In the genomic region with DNA sequence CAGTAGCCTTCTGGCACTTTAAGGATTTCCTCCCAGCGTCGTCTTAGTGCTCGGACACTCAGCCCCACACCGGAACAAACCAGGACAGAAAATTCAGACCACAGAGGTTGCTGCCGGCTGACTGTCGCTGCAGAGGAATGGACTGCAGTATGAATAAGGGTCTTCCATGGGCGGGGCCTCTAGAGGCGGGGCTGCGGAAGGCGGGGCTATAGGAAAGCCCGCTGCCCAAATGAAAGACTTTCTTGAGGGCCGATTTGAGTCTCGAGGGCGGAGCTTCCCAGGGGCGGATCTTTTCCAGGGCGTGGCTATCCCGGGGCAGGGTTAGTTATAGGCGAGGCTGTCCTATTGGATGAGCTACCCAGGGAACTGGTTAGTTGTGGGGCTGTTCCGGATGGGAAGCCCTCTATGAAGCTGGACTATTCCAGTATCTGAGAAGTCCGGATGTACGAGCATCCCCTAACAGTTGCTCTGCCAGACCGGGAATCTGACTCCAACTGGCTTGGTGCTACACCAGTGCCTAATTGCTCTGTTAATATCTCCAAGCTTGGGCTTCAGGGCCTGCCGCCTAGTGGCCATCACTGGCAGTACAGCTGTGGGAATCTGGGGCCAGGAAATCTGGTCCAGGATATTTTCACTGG, we compare ENCODE assay signal across 8 mouse cellular contexts. TPM values are rescaled to one million over a fixed set of nuclear protein-coding genes. Genes with fewer than 3 reads are reported as not detected.
DNase-seq lines count a peak whose midpoint lies in the region; ATAC-seq lines count a peak whose summit lies in the region.

A gene (minus strand): TSS at position 343 of the 638 bp plus-strand sequence.

- H3K36me3 ChIP-seq in hindbrain, embryonic 13.5 days = no peaks in the 10 kb centered on the region

- peaks cover 8% of the 10 kb centered on the region; the same call in 1 of the 2 replicates for H3K4me1 ChIP-seq in hindbrain, embryonic 13.5 days (replicated peaks)

- H3K4me3 ChIP-seq in hindbrain, embryonic 13.5 days = peak within 1 kb of the TSS; percentile 42

- under 1% methylated on average over 23 of the region's 23 CpGs for WGBS in hindbrain, embryonic 13.5 days

- H3K9ac ChIP-seq in hindbrain, embryonic 13.5 days = peak within 1 kb of the TSS; percentile 51; the same call in 1 of the 2 replicates

- ATAC-seq in hindbrain, embryonic 13.5 days (ENCODE audit: low FRiP score) = peak; percentile 97

- H3K27ac ChIP-seq in hindbrain, embryonic 13.5 days = no peak within 1 kb of the TSS

- H3K27me3 ChIP-seq in hindbrain, embryonic 13.5 days = no peaks in the 10 kb centered on the region; the same call in 1 of the 2 replicates

- H3K4me2 ChIP-seq in hindbrain, embryonic 13.5 days = peak within 1 kb of the TSS; percentile 67

- peak; percentile 89 for DNase-seq in adipocyte (ENCODE audit: low spot score)
- peak; percentile 77 to 85 for DNase-seq in cerebellum, postnatal 36 days
- peak; percentile 49 to 57 for DNase-seq in frontal cortex, postnatal 36 days (ENCODE audit: low spot score in 2 of 2)
- peak; percentile 69 to 79 for DNase-seq in layer of hippocampus, postnatal 14 days (ENCODE audit: low spot score in 2 of 2)
- peak; percentile 97 for DNase-seq in lung, postnatal 10 days
- DNase-seq in retina, postnatal 1 day = peak; percentile 93
- DNase-seq in urinary bladder, adult 2 months (ENCODE audit: low spot score) = peak; percentile 72

- no peaks in the 10 kb centered on the region for H3K9me3 ChIP-seq in hindbrain, embryonic 13.5 days

RNA-seq across cellular contexts. Expression of the gene that starts here (rescaled TPM):
- 2.1 and 2.4 TPM in 2 replicates for polyA plus RNA-seq in hindbrain, embryonic 13.5 days (2015; fragmentation: Nextera tagmentation; extraction: Ambion mirVana)
- total RNA-seq in layer of hippocampus, postnatal 14 days (2021) = 1 to 10 TPM; 1.0 to 1.1 TPM
- polyA plus RNA-seq in urinary bladder, adult 2 months (2012; rRNA removed) = 4.8 and 7.3 TPM in 2 replicates
